Mouse (Mus musculus) lung, embryonic 16.5 days (tissue): ENCODE data around the gene Maco1. TPM values are rescaled to one million over a fixed set of nuclear protein-coding genes. Genes with fewer than 3 reads are reported as not detected.

Source experiments
- ATAC-seq: fragments of 200-750 bp; cut with Nextera tagmentation; 2 replicates; pipeline ENCODE4 v1.8.0; 2017; ENCODE audit warnings: low read depth, mild to moderate bottlenecking, moderate library complexity
- H3K27ac ChIP-seq: fragments of 300-500 bp; sonication (generic); 2 replicates; pipeline ENCODE4 v1.5.1; 2014; ENCODE audit warnings: mild to moderate bottlenecking, control low read depth, low read length
- H3K27me3 ChIP-seq: fragments of 300-500 bp; sonication (generic); 2 replicates; pipeline ENCODE4 v1.6.1; 2014; ENCODE audit warnings: low read depth, low read length, mixed read lengths; ENCODE audit not compliant: control insufficient read depth, insufficient read depth
- H3K36me3 ChIP-seq: fragments of 300-500 bp; sonication (generic); 2 replicates; pipeline ENCODE4 v1.6.1; 2014; ENCODE audit warnings: low read length; ENCODE audit not compliant: control insufficient read depth, insufficient read depth
- H3K4me1 ChIP-seq: fragments of 300-500 bp; sonication (generic); replicated peaks from 2 replicates; pipeline ENCODE4 v1.6.1; 2014; ENCODE audit warnings: low read length, mixed read lengths; ENCODE audit not compliant: control insufficient read depth, insufficient read depth
- H3K4me2 ChIP-seq: fragments of 300-500 bp; sonication (generic); 2 replicates; pipeline ENCODE4 v1.6.1; 2014; ENCODE audit warnings: low read depth, low read length, control low read depth
- H3K4me3 ChIP-seq: fragments of 300-500 bp; sonication (generic); 2 replicates; pipeline ENCODE4 v1.5.1; 2014; ENCODE audit warnings: mild to moderate bottlenecking, low read length, control low read depth
- H3K9ac ChIP-seq: fragments of 300-500 bp; sonication (generic); 2 replicates; pipeline ENCODE4 v1.6.1; 2014; ENCODE audit warnings: low read length, control low read depth
- H3K9me3 ChIP-seq: fragments of 300-500 bp; sonication (generic); 2 replicates; pipeline ENCODE4 v1.6.1; 2016; ENCODE audit warnings: low read length; ENCODE audit not compliant: control insufficient read depth
- WGBS: fragments of 180-500 bp; shearing (Covaris S2); extraction: QIAGEN DNeasy Blood & Tissue Kit; methylation state at CpG from one replicate; pipeline ENCODE4 v1.1.7; 2014; 5-methylcytosine and 5-hydroxymethylcytosine counted together
- polyA plus RNA-seq: library from polyadenylated mRNA; unstranded; fragments of >200 nt; fragmentation: Nextera tagmentation; extraction: Ambion mirVana; gene quantifications from 2 replicates; pipeline ENCODE4 v1.2.1, GENCODE M21; 2015

Gene Maco1
- polyA plus RNA-seq, 1 experiment from 2014 or later = 36.3 TPM

DNA sequence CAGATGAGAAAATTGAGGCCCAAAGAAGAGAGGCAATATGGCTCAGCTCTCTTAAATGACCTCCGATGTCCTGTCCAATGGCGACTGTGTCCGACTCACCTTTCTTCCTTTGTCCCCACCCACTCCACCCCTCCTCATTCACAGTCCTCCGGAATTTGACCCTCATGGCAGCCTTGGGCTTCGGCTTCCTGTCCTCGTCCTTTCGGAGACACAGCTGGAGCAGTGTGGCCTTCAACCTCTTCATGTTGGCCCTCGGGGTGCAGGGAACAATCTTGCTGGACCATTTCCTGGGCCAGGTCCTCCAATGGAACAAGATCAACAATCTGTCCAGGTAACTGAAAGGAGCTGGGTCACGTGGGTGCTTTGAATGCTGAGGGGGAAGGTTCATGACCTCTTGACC is 23.0 kb upstream of the Maco1 start:
- Histone ChIP-seq H3K27ac (no peak overlapping the region), H3K9me3 (no peaks in the 10 kb centered on the region), H3K4me1 (0 out of 2 replicates have a peak, but pooled peaks cover 2% of the 10 kb centered on the region), H3K4me3 (no peak overlapping the region), H3K9ac (no peak overlapping the region), H3K4me2 (no peak overlapping the region), H3K36me3 (no peaks in the 10 kb centered on the region), H3K27me3 (no peaks in the 10 kb centered on the region)
- WGBS = 67% methylated on average over 9 of the region's 9 CpGs
- ATAC-seq = no peak

DNA sequence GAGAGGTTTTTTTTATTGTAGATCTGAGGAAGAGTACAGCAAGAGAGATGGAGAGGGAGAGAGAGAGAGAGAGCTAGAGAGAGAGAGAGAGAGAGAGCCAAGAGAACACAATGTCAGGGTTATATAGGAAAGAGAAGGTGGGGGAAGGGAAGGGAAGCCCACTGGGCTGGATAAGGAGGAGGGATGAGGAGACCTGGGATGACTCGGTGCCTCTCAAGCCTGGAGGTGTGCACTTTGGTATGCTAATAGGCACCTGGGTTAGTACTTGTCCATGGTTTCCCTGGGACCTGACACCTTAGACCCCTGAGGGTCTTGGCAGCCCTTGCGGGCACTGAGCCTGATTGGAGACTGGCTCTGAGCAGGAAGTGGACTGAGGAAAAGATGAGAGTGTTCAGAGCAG is 18.8 kb upstream of the Maco1 start:
- Histone ChIP-seq H3K4me3 (no peak overlapping the region), H3K9me3 (no peaks in the 10 kb centered on the region), H3K36me3 (no peaks in the 10 kb centered on the region), H3K27ac (no peak overlapping the region), H3K27me3 (peaks cover 5% of the 10 kb centered on the region; the same call in 1 of the 2 replicates), H3K4me1 (0 out of 2 replicates have a peak, but pooled peaks cover 6% of the 10 kb centered on the region), H3K9ac (no peak overlapping the region), H3K4me2 (no peak overlapping the region)
- ATAC-seq = no peak
- WGBS = 36% methylated on average over 2 of the region's 2 CpGs

DNA sequence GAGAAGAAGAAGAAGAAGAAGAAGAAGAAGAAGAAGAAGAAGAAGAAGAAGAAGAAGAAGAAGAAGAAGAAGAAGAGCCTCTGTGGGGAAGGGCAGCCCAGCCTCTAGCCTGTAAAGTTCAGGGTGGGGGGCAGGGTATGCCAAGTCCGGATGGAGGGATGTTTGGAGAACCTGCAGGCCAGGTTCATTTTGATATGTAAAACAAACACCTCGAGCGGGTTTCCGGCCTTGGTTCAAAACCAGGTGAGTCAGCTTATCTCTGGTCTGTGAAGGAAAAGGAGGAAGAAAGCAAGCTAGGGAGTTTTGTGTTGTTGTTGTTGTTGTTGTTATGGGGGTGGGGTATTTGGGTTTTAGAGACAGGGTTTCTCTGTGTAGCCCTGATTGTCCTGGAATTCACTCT is 18.3 kb upstream of the Maco1 start:
- Histone ChIP-seq H3K4me3 (no peak overlapping the region), H3K9ac (no peak overlapping the region), H3K36me3 (no peaks in the 10 kb centered on the region), H3K9me3 (no peaks in the 10 kb centered on the region), H3K4me1 (0 out of 2 replicates have a peak, but pooled peaks cover 6% of the 10 kb centered on the region), H3K27me3 (peaks cover 5% of the 10 kb centered on the region; the same call in 1 of the 2 replicates), H3K27ac (no peak overlapping the region), H3K4me2 (no peak overlapping the region)
- ATAC-seq = no peak
- 14% methylated on average over 4 of the region's 4 CpGs for WGBS

DNA sequence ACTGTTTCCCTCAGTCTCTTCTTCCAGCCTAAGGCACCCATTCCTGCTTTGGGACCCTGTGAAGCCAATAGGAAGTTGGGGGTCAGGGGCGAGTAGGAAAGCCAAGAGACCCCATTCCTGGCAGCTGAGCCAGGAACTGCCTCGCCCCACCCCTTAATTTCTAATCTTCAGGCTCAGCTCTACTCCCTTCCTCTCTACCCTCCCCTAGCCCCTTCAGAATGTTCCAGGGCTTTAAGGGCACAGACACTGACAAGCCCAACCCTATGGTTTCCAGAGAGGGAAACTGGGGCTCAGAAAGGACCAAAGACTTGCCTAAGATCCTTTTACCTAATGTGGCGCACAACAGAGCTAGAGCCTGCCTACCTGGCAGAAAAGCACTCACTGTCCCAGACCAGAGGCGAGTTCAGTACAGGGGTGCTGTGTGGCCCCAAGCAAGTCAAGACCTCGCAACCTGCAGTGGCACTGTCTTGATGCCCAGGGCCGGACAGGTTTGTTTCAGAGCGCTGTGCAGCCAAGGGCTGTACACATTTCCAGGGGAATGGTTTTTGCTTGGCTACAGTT is 16.8 kb upstream of the Maco1 start:
- no peaks in the 10 kb centered on the region for H3K36me3 ChIP-seq
- 0 out of 2 replicates have a peak, but pooled peaks have one; percentile 32 for ATAC-seq
- H3K27ac ChIP-seq = no peak overlapping the region
- 51% methylated on average over 7 of the region's 7 CpGs for WGBS
- H3K9me3 ChIP-seq = no peaks in the 10 kb centered on the region
- H3K4me3 ChIP-seq = no peak overlapping the region
- peaks cover 5% of the 10 kb centered on the region; the same call in 1 of the 2 replicates for H3K27me3 ChIP-seq
- 0 out of 2 replicates have a peak, but pooled peaks cover 6% of the 10 kb centered on the region for H3K4me1 ChIP-seq
- H3K9ac ChIP-seq = peak overlapping the region; percentile 30
- 0 out of 2 replicates have a peak overlapping the region, but pooled peaks have one; percentile 22 for H3K4me2 ChIP-seq

DNA sequence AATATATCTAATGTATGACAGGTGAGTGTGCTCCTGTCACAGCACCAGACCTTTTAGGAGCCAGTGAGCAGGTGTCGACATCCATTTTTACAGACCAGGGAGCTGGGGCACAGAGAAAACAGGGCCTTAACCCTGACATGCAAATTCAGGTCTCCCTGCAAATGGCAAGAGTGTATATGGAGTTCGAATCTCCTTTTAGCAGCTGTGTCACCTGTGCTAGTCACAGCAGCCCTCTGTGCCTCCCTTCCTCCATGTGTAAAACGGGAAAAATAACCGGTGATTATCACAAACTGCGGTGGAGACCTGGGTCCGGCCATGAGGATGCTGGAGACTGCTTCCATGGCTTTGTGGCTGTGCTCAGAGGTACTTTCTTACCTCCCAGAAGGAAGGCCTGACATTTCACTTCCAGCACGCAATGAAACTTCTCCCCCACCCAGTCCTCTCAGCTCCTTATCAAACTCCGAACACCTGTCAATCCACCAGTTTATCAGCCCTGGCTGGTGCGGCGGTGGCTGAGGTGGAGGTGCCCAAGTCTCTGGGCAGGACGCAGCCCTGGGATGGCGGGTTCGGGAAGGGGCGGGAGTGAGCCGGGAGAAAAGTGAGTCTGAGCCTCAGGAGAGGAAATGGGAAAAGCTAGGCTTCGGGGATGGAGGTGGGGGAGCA is 16.1 kb upstream of the Maco1 start:
- Histone ChIP-seq H3K27me3 (peaks cover 5% of the 10 kb centered on the region; the same call in 1 of the 2 replicates), H3K4me3 (no peak overlapping the region), H3K4me2 (0 out of 2 replicates have a peak overlapping the region, but pooled peaks have one; percentile 22), H3K36me3 (no peaks in the 10 kb centered on the region), H3K9ac (peak overlapping the region; percentile 30), H3K27ac (no peak overlapping the region), H3K4me1 (0 out of 2 replicates have a peak, but pooled peaks cover 6% of the 10 kb centered on the region), H3K9me3 (no peaks in the 10 kb centered on the region)
- ATAC-seq = peak; percentile 27; the same call in 1 of the 2 replicates
- WGBS = 9% methylated on average over 16 of the region's 16 CpGs

DNA sequence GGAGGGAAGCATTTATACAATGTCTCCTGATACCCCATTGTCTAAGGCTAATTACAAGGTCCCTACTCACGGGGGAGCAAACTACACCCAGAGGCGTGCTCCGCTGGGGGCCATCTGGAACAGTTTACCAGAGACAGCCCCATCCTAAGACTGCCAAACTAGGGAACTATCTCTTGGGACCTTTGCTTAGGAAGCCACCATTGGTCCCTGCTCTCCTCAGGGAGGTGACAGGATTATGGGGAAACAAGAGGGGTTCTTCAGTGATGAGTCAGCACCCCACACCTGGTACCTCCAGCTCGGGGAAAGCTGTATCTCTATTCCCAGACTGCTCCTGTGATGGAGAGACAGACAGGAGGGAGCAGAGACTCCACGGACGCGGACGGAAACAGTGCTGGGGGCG is 15.3 kb upstream of the Maco1 start:
- 29% methylated on average over 8 of the region's 9 CpGs for WGBS
- H3K27me3 ChIP-seq = peaks cover 5% of the 10 kb centered on the region; the same call in 1 of the 2 replicates
- no peak overlapping the region for H3K9ac ChIP-seq
- no peak overlapping the region for H3K27ac ChIP-seq
- no peak overlapping the region for H3K4me2 ChIP-seq
- H3K36me3 ChIP-seq = no peaks in the 10 kb centered on the region
- H3K4me3 ChIP-seq = no peak overlapping the region
- no peak for ATAC-seq
- 0 out of 2 replicates have a peak, but pooled peaks cover 6% of the 10 kb centered on the region for H3K4me1 ChIP-seq
- H3K9me3 ChIP-seq = no peaks in the 10 kb centered on the region

DNA sequence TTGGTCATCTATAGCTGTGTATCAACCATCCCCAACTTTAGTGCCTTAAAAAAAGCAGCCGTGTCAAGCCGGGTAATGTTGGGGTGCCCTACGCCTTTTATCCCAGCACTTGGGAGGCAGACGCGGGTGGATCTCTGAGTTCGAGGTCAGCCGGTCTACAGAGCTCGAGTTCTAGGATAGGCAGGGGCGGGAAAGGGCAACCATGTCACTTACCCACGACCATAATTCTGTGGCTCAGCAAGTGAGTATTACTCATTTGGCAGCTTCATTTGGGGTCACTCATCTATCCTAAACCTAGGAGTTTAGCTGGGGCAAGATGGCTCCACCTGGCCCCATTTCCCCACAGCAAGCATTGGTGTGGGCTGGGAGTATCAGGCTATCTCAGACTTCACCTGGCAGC is 14.9 kb upstream of the Maco1 start:
- H3K4me3 ChIP-seq = no peak overlapping the region
- H3K36me3 ChIP-seq = no peaks in the 10 kb centered on the region
- WGBS = 84% methylated on average over 10 of the region's 10 CpGs
- H3K9me3 ChIP-seq = no peaks in the 10 kb centered on the region
- no peak overlapping the region for H3K9ac ChIP-seq
- H3K4me1 ChIP-seq = 0 out of 2 replicates have a peak, but pooled peaks cover 6% of the 10 kb centered on the region
- no peak overlapping the region for H3K27ac ChIP-seq
- no peak for ATAC-seq
- no peak overlapping the region for H3K4me2 ChIP-seq
- H3K27me3 ChIP-seq = peaks cover 5% of the 10 kb centered on the region; the same call in 1 of the 2 replicates

DNA sequence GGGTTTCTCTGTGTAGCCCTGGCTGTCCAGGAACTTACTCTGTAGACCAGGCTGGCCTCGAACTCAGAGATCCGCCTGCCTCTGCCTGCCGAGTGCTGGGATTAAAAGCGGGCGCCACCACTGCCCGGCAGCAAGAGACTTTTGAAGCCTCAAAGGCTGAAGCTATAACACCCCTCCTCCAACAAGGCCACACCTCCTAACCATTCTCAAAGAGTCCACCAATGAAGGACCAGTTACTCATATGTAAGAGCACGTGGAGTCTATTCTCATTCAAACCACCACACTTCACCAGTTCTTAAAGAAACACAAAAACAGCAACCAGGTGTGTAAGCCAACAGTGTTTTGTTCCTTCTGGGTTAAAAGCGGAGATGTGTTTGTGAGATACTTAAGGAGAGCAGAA is 14.5 kb upstream of the Maco1 start:
- Histone ChIP-seq H3K9ac (no peak overlapping the region), H3K27me3 (peaks cover 5% of the 10 kb centered on the region; the same call in 1 of the 2 replicates), H3K27ac (no peak overlapping the region), H3K9me3 (no peaks in the 10 kb centered on the region), H3K4me1 (0 out of 2 replicates have a peak, but pooled peaks cover 6% of the 10 kb centered on the region), H3K36me3 (no peaks in the 10 kb centered on the region), H3K4me2 (no peak overlapping the region), H3K4me3 (no peak overlapping the region)
- no peak for ATAC-seq
- 81% methylated on average over 8 of the region's 8 CpGs for WGBS

DNA sequence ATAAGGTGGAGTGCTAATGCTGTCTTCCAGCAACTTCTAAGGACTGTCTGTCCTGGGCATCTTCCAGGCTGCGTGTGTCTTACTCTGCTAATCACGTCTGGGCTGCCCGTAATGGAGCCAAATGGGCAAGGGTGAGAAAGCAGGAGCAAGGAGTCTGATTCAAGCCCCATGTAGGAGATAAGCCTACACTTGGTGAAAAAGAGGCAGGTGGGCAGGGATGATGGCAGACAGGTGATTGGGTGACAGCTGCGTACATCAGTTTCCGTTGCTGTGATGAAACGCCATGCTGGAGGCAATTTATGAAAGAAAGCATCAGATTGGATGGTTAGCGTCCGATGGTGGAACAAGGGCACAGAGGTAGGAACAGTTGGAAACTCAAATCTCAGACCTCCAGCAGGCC is 14.1 kb upstream of the Maco1 start:
- H3K27me3 ChIP-seq = peaks cover 5% of the 10 kb centered on the region; the same call in 1 of the 2 replicates
- ATAC-seq = no peak
- no peak overlapping the region for H3K4me3 ChIP-seq
- no peak overlapping the region for H3K9ac ChIP-seq
- no peaks in the 10 kb centered on the region for H3K36me3 ChIP-seq
- H3K27ac ChIP-seq = no peak overlapping the region
- H3K9me3 ChIP-seq = no peaks in the 10 kb centered on the region
- 91% methylated on average over 8 of the region's 8 CpGs for WGBS
- no peak overlapping the region for H3K4me2 ChIP-seq
- 0 out of 2 replicates have a peak, but pooled peaks cover 6% of the 10 kb centered on the region for H3K4me1 ChIP-seq
